Mouse (Mus musculus) kidney, embryonic 14.5 days (tissue): ENCODE data around the gene Olfr651. TPM values are rescaled to one million over a fixed set of nuclear protein-coding genes. Genes with fewer than 3 reads are reported as not detected.
A peak's percentile ranks its signal among the peaks of the same experiment; 100 is the strongest.
"Not testable (repeated sequence)": the region's sequence is repeated elsewhere in the genome, so short reads cannot be mapped to it uniquely, and the experiment has no call there.

ENCODE experiments used
- ATAC-seq: fragments of 200-750 bp; cut with Nextera tagmentation; 2 replicates; pipeline ENCODE4 v1.8.0; 2017; ENCODE audit warnings: moderate number of reproducible peaks, mild to moderate bottlenecking, moderate TSS enrichment, moderate library complexity; ENCODE audit not compliant: low FRiP score, low TSS enrichment
- H3K27ac ChIP-seq: fragments of 300-500 bp; sonication (generic); 2 replicates; pipeline ENCODE4 v1.5.1; 2014; ENCODE audit warnings: low read depth, mild to moderate bottlenecking, low read length, moderate library complexity, mixed read lengths
- H3K27me3 ChIP-seq: fragments of 300-500 bp; sonication (generic); 2 replicates; pipeline ENCODE4 v1.6.1; 2014; ENCODE audit warnings: mild to moderate bottlenecking, low read length; ENCODE audit not compliant: control insufficient read depth, insufficient read depth
- H3K36me3 ChIP-seq: fragments of 300-500 bp; sonication (generic); 2 replicates; pipeline ENCODE4 v1.6.1; 2014; ENCODE audit warnings: low read length, mixed read lengths; ENCODE audit not compliant: control insufficient read depth, insufficient read depth
- H3K4me1 ChIP-seq: fragments of 300-500 bp; sonication (generic); 2 replicates; pipeline ENCODE4 v1.6.1; 2014; ENCODE audit warnings: low read length, mixed read lengths; ENCODE audit not compliant: control insufficient read depth, insufficient read depth
- H3K4me2 ChIP-seq: fragments of 300-500 bp; sonication (generic); replicated peaks from 2 replicates; pipeline ENCODE4 v1.6.1; 2014; ENCODE audit warnings: low read depth, mild to moderate bottlenecking, low read length
- H3K4me3 ChIP-seq: fragments of 300-500 bp; sonication (generic); 2 replicates; pipeline ENCODE4 v1.5.1; 2014; ENCODE audit warnings: mild to moderate bottlenecking, low read length
- H3K9ac ChIP-seq: fragments of 300-500 bp; sonication (generic); 2 replicates; pipeline ENCODE4 v1.6.1; 2014; ENCODE audit warnings: low read depth, mild to moderate bottlenecking, low read length, moderate library complexity
- H3K9me3 ChIP-seq: fragments of 300-500 bp; sonication (generic); 2 replicates; pipeline ENCODE4 v1.6.1; 2016; ENCODE audit warnings: low read length; ENCODE audit not compliant: control insufficient read depth
- WGBS: fragments of 180-500 bp; shearing (Covaris S2); extraction: QIAGEN DNeasy Blood & Tissue Kit; methylation state at CpG from one replicate; pipeline ENCODE4 v1.1.7; 2014; 5-methylcytosine and 5-hydroxymethylcytosine counted together
- polyA plus RNA-seq: library from polyadenylated mRNA; unstranded; fragments of >200 nt; fragmentation: Nextera tagmentation; extraction: Ambion mirVana; gene quantifications from 2 replicates; pipeline ENCODE4 v1.2.1, GENCODE M21; 2014

Gene Olfr651
- polyA plus RNA-seq = not detected in 2 replicates

DNA sequence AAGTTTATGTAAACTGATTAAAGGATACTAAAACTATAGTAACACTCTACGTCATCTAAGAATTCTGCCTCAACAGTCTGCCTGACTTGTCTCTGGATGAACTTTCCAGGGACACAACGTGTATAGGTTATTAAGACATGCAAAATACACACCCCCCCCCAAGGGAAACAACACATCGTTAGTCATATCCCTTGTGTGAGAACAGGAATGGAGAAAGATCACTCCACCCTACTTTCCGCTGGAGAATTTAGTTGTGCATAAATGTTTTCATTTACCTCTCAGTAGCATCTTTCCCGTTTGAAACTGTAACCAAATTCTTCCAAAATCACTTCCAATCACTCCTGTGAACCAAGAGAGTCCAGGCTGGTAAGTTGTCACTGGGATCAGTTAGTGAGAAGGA, at the start of gene Olfr651:
Olfr651 (plus strand) TSS at position 301 of the 400 bp plus-strand sequence.
- Histone ChIP-seq H3K27me3 (no peaks in the 10 kb centered on the region), H3K27ac (no peak within 1 kb of the TSS), H3K4me1 (no peaks in the 10 kb centered on the region), H3K9ac (no peak within 1 kb of the TSS), H3K4me2 (no peak within 1 kb of the TSS), H3K36me3 (no peaks in the 10 kb centered on the region), H3K4me3 (no peak within 1 kb of the TSS), H3K9me3 (no peaks in the 10 kb centered on the region)
- 81% methylated on average over 5 of the region's 5 CpGs for WGBS
- ATAC-seq = no peak

- H3K27ac ChIP-seq, H3K9me3 ChIP-seq, H3K9ac ChIP-seq, H3K4me3 ChIP-seq, H3K36me3 ChIP-seq, H3K4me2 ChIP-seq, H3K4me1 ChIP-seq, H3K27me3 ChIP-seq: not testable (repeated sequence)
- 57% methylated on average over 5 of the region's 6 CpGs for WGBS
- 0 out of 2 replicates have a peak, but pooled peaks have one; percentile 16 for ATAC-seq
Measured at GRCm38 (mm10) chr7:104501186-104501585, 48.7 kb upstream of the Olfr651 start.

- no peak overlapping the region for H3K27ac ChIP-seq
- peak; percentile 97 for ATAC-seq
- no peaks in the 10 kb centered on the region for H3K9me3 ChIP-seq
- H3K9ac ChIP-seq = peak overlapping the region; percentile 56; the same call in 1 of the 2 replicates
- no peaks in the 10 kb centered on the region for H3K4me1 ChIP-seq
- H3K4me3 ChIP-seq = peak overlapping the region; percentile 49
- peak overlapping the region; percentile 70 for H3K4me2 ChIP-seq
- 3% methylated on average over 30 of the region's 59 CpGs for WGBS
- H3K36me3 ChIP-seq = no peaks in the 10 kb centered on the region
- no peaks in the 10 kb centered on the region for H3K27me3 ChIP-seq
Measured at GRCm38 (mm10) chr7:104501589-104502371, 48.2 kb upstream of the Olfr651 start.

DNA sequence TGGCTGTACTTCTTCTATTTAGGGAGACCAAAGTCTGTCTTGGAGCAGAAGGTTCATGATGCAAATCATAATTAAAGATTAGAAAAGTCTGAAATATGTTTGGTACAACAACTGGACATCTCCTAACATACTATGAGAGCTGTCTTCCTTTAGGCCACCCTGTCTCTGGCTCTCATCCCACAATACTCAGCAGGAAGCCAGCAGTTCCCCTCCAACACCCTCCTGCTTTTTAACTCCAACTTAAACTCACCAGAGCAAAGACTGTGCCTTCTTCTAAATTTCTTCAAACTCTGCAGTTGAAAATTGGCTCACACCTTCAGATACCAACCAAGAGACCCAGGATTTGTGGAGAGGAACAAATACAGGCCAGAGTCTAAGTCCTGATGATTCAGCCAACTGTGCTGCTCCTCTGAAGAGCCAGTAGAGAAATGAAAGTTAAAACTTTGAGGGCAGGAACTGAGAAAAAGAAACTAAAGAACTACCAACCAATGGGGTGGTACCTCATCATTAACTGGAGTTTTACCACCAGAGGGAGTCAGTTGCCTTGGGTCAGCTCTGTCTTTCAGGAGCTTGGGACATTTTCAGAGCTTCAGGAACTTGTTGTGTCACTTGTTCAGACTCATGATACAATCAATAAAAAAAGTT, 42.4 kb upstream of the Olfr651 start, which contains the start of gene Trim30d:
Trim30d (minus strand) TSS at position 429 of the 645 bp plus-strand sequence.
- H3K27me3 ChIP-seq, H3K36me3 ChIP-seq, H3K4me3 ChIP-seq, H3K4me2 ChIP-seq, H3K9ac ChIP-seq, H3K27ac ChIP-seq, ATAC-seq, H3K4me1 ChIP-seq, H3K9me3 ChIP-seq: not testable (repeated sequence)

DNA sequence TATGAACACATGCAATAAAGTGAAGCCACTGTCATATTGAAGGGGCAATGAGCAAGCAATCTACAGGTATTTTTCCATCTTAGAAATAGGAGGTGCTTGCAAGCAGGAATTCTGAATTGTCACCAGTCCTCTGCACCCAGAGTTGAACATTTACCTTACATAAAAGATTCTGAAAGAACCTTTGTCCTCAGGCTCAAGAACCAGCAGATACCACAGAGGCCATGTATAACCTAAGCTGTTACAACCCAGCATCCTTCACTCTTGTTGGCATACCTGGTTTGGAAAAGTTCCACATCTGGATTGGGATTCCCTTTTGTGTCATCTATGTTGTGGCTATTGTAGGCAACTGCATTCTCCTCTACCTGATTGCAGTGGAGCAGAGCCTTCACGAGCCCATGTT, 2.8 kb downstream of the Olfr651 start:
- Histone ChIP-seq H3K9me3 (no peaks in the 10 kb centered on the region), H3K27ac (no peak overlapping the region), H3K4me1 (no peaks in the 10 kb centered on the region), H3K4me2 (no peak overlapping the region), H3K36me3 (no peaks in the 10 kb centered on the region), H3K9ac (no peak overlapping the region), H3K4me3 (no peak overlapping the region), H3K27me3 (no peaks in the 10 kb centered on the region)
- no peak for ATAC-seq
- WGBS = 77% methylated on average over 1 of the region's 1 CpGs

DNA sequence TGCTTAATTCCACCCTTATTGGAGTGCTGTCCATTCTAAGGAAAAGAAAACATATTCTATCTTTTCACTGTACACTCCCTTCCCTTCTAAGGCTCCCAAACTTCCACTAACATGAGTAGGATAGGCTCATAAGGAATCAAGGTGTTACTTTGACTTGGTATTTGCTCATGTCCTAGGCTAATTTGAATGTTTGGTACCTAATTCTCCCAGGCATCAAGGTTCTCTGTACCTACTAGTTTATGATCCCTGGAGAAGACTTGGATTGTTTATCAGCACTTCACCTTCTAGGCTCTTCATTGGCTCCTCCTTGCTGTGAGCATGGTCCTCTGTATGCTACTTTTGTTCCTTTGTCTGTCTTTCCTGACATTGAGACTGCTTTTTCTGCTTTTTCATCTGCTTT, 10.7 kb downstream of the Olfr651 start, which contains the start of gene Olfr652:
Olfr652 (plus strand) TSS at position 301 of the 400 bp plus-strand sequence.
- Histone ChIP-seq H3K36me3 (no peaks in the 10 kb centered on the region), H3K27me3 (no peaks in the 10 kb centered on the region), H3K9ac (no peak within 1 kb of the TSS), H3K9me3 (no peaks in the 10 kb centered on the region), H3K27ac (no peak within 1 kb of the TSS), H3K4me2 (no peak within 1 kb of the TSS), H3K4me1 (no peaks in the 10 kb centered on the region), H3K4me3 (no peak within 1 kb of the TSS)
- ATAC-seq = no peak

DNA sequence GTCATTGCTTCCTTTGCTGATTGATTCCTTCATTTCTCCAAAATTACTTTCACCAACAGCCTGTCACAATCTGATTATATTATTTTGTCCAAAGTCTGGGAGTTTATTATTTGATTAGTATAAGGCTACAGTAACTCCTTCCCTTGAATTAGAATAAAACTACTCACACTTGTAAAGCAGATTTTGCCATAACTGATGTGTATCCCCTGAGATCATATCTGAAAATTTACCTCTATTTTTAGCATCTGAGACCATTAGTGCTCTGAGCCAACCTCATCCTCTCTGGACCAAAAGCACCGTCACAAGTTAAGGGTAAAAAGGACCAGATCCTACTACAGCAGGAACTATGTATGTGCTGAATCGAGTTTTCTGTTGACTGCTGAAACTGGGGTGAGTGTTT, 27.1 kb downstream of the Olfr651 start, which contains the start of gene Olfr653:
Olfr653 (plus strand) TSS at position 301 of the 400 bp plus-strand sequence.
- Histone ChIP-seq H3K4me2 (no peak within 1 kb of the TSS), H3K4me1 (no peaks in the 10 kb centered on the region), H3K9me3 (no peaks in the 10 kb centered on the region), H3K4me3 (no peak within 1 kb of the TSS), H3K27me3 (no peaks in the 10 kb centered on the region), H3K9ac (no peak within 1 kb of the TSS), H3K27ac (no peak within 1 kb of the TSS), H3K36me3 (no peaks in the 10 kb centered on the region)
- 77% methylated on average over 2 of the region's 2 CpGs for WGBS
- no peak for ATAC-seq

DNA sequence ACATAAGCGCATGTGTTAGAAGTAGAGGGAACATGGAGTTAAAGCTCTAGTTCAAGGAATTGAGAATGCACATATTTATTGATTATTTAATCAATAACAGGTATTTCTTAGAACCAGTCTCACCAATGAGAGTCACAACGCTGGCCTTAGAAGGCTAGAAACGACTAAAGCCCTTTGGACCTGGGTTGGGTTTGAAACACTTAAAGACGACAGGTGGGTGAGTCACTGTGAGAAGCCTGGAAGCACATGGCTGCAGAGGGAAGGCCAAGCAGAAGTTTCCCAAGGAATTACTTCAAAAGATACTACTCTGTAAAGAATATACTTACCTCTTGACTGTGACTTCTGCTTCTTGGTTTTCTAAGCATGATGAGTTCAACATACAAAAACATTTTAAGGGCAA, 30.9 kb downstream of the Olfr651 start:
- H3K27ac ChIP-seq = no peak overlapping the region
- no peak for ATAC-seq
- no peaks in the 10 kb centered on the region for H3K9me3 ChIP-seq
- H3K4me3 ChIP-seq = no peak overlapping the region
- no peak overlapping the region for H3K4me2 ChIP-seq
- no peaks in the 10 kb centered on the region for H3K36me3 ChIP-seq
- WGBS = 95% methylated on average over 4 of the region's 4 CpGs
- H3K27me3 ChIP-seq = no peaks in the 10 kb centered on the region
- no peak overlapping the region for H3K9ac ChIP-seq
- no peaks in the 10 kb centered on the region for H3K4me1 ChIP-seq

DNA sequence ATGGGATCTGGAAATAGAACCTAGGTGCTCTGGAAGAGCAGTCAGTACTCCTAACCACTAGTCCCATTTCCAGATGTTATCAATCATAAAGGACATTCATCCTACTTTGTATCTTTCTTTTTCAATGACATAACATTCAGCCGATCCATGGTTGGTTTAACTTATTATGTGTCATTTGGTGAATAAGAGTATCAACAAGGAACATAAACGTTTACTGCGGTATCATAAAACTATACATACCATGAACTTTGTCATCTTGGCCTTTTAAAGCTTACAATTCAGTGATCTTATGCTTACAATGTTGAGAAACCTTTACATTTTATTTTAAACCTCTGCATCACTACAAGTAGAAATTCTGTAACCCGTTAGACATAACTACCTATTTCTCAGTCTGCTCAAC, 31.5 kb downstream of the Olfr651 start:
- H3K4me3 ChIP-seq = no peak overlapping the region
- 85% methylated on average over 4 of the region's 4 CpGs for WGBS
- no peaks in the 10 kb centered on the region for H3K27me3 ChIP-seq
- H3K4me1 ChIP-seq = no peaks in the 10 kb centered on the region
- H3K27ac ChIP-seq = no peak overlapping the region
- ATAC-seq = no peak
- H3K4me2 ChIP-seq = no peak overlapping the region
- no peaks in the 10 kb centered on the region for H3K9me3 ChIP-seq
- no peaks in the 10 kb centered on the region for H3K36me3 ChIP-seq
- H3K9ac ChIP-seq = no peak overlapping the region
